Mouse (Mus musculus) C2C12 (cell line): ENCODE measurements around the gene Otulin. TPM values are rescaled to one million over a fixed set of nuclear protein-coding genes. Genes with fewer than 3 reads are reported as not detected.

Experiments
- H3K27me3 ChIP-seq: one replicate; pipeline ENCODE4 v1.6.1; 2011; ENCODE audit not compliant: control insufficient read depth, insufficient read depth, insufficient read length
- H3K36me3 ChIP-seq: one replicate; pipeline ENCODE4 v1.6.1; 2011; ENCODE audit not compliant: control insufficient read depth, insufficient read depth
- H3K4me3 ChIP-seq: one replicate; pipeline ENCODE4 v1.5.1; 2011; ENCODE audit warnings: mild to moderate bottlenecking, control low read depth; ENCODE audit not compliant: poor library complexity, insufficient read depth, severe bottlenecking
- H3K79me2 ChIP-seq: one replicate; pipeline ENCODE4 v1.6.1; 2011; ENCODE audit not compliant: control insufficient read depth, insufficient read depth
- H3K79me3 ChIP-seq: one replicate; pipeline ENCODE4 v1.6.1; 2011; ENCODE audit warnings: low read depth, control low read depth
- H3ac ChIP-seq: one replicate; pipeline ENCODE3; 2011; ENCODE audit warnings: low read depth; ENCODE audit not compliant: control insufficient read depth, insufficient read length
- CEBPB ChIP-seq: IDR thresholded peaks from one replicate; pipeline ENCODE4 v1.6.1; 2011; ENCODE audit warnings: low read depth, mild to moderate bottlenecking, control low read depth, moderate library complexity
- CTCF ChIP-seq: IDR thresholded peaks from one replicate; pipeline ENCODE4 v1.5.1; 2011; ENCODE audit not compliant: control insufficient read depth, insufficient read depth, insufficient read length
- FOSL1 ChIP-seq: IDR thresholded peaks from one replicate; pipeline ENCODE4 v1.8.0; 2011; ENCODE audit warnings: mild to moderate bottlenecking, low read length; ENCODE audit not compliant: poor library complexity, insufficient read depth, severe bottlenecking
- MAX ChIP-seq: IDR thresholded peaks from one replicate; pipeline ENCODE4 v1.6.1; 2011; ENCODE audit warnings: mild to moderate bottlenecking, control low read depth
- MYOD1 ChIP-seq: IDR thresholded peaks from one replicate; pipeline ENCODE4 v1.6.1; 2011; ENCODE audit warnings: low read depth; ENCODE audit not compliant: control insufficient read depth, insufficient read length
- MYOG ChIP-seq: IDR thresholded peaks from one replicate; pipeline ENCODE4 v1.6.1; 2011; ENCODE audit not compliant: control insufficient read depth, insufficient read length; ENCODE audit errors: extremely low read depth
- USF1 ChIP-seq: IDR thresholded peaks from one replicate; pipeline ENCODE4 v1.6.1; 2011; ENCODE audit warnings: low read depth, mild to moderate bottlenecking, control low read depth, moderate library complexity
- polyA plus RNA-seq: library from polyadenylated mRNA; unstranded; fragments of >200 nt; fragmentation: generic; extraction: Trizol; gene quantifications from one replicate; pipeline ENCODE4 v1.2.1, GENCODE M21; 2012; ENCODE audit warnings: missing spikeins

Gene Otulin
- polyA plus RNA-seq, 1 experiment, result 48.8 TPM

- Histone ChIP-seq H3K79me3 (peaks cover 91% of the 10 kb centered on the region), H3K27me3 (no peaks in the 10 kb centered on the region), H3K79me2 (peaks cover 98% of the 10 kb centered on the region), H3K36me3 (peaks cover 61% of the 10 kb centered on the region), H3ac (no peak overlapping the region), H3K4me3 (no peak overlapping the region)
- no peak for TF ChIP-seq MYOD1
- TF ChIP-seq CEBPB, result no peak
- no peak for TF ChIP-seq MYOG
- no peak for TF ChIP-seq CTCF
- TF ChIP-seq USF1, result no peak
- TF ChIP-seq MAX, result no peak
- no peak for TF ChIP-seq FOSL1
These were observed 128.2 kb downstream of the Otulin start for GRCm38 (mm10) chr15:27502338-27502737.

- no peak overlapping the region for H3K4me3 ChIP-seq
- H3K79me3 ChIP-seq, result peaks cover 98% of the 10 kb centered on the region
- no peaks in the 10 kb centered on the region for H3K27me3 ChIP-seq
- H3K79me2 ChIP-seq, result peaks cover 100% of the 10 kb centered on the region
- H3K36me3 ChIP-seq, result peaks cover 72% of the 10 kb centered on the region
- H3ac ChIP-seq, result no peak overlapping the region
- no peak for TF ChIP-seq MYOG
- no peak for TF ChIP-seq CTCF
- TF ChIP-seq FOSL1, result no peak
- TF ChIP-seq MYOD1, result no peak
- TF ChIP-seq USF1, result no peak
- TF ChIP-seq MAX, result no peak
- no peak for TF ChIP-seq CEBPB
These were observed 130.1 kb downstream of the Otulin start for GRCm38 (mm10) chr15:27500390-27500789.

DNA sequence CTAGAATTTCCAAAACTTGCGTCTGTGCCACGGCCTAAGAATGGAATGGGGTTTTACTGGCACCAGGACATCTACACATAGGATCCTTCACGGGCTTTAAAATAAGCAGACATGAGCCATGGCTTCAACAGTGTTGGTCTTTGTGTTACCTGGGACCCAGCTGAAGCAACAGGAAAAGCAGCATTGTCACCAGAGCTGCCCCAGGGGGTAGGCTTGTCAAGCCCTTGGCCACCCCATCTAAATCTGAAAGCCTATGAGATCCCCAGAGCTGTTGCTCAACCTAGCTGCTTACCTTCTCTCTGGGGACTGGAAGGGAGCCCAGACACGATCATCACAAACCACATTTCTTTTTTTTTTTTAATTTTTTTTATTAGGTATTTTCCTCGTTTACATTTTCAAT lies 132.4 kb downstream of the Otulin start:
- TF ChIP-seq FOSL1 (no peak), CEBPB (peak; percentile 31)
- peaks cover 100% of the 10 kb centered on the region for H3K79me2 ChIP-seq
- no peaks in the 10 kb centered on the region for H3K27me3 ChIP-seq
- H3K36me3 ChIP-seq, result peaks cover 75% of the 10 kb centered on the region
- no peak overlapping the region for H3ac ChIP-seq
- H3K4me3 ChIP-seq, result no peak overlapping the region
- H3K79me3 ChIP-seq, result peaks cover 98% of the 10 kb centered on the region

DNA sequence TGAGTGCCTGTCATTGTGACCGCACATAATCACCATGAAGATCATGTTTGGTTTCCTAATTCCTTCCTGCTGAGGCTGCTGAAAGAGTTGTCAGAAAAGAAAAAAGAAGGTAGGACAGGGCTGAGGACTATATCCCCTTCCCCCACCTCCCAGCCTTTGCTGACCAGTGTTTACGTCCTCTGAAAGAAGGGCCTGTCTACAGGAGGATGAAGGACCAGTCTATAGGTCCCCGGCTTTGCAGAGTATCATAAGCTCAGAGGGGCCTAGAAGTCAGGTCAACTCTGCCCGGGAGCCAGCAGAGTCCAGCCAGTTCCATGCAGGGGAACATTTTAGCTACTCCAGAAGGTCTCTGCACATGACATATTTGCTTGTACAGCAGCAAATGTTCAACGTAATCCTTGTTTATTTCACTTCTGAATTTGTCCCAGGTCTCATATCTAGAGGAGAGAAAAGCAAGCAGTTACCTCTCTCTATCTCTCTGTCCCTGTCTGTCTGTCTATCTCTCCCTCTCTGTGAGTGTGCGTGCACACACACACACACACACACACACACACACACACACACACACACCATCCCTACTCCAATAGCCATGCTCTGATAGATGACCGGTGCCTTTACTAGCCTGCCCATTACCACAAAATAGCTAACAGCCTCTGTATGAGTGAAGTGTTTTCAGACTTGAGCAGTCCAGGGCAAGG lies 133.0 kb downstream of the Otulin start:
- Histone ChIP-seq H3K36me3 (peaks cover 80% of the 10 kb centered on the region), H3K27me3 (no peaks in the 10 kb centered on the region), H3ac (no peak overlapping the region), H3K4me3 (no peak overlapping the region), H3K79me3 (peaks cover 99% of the 10 kb centered on the region), H3K79me2 (peaks cover 100% of the 10 kb centered on the region)
- TF ChIP-seq CTCF, result no peak
- no peak for TF ChIP-seq MYOD1
- TF ChIP-seq USF1, result no peak
- TF ChIP-seq MAX, result no peak
- TF ChIP-seq MYOG, result no peak
- TF ChIP-seq CEBPB, result no peak
- TF ChIP-seq FOSL1, result no peak

- no peak for TF ChIP-seq MYOD1
- TF ChIP-seq MAX, result no peak
- no peak for TF ChIP-seq CEBPB
- no peak for TF ChIP-seq MYOG
- no peak for TF ChIP-seq CTCF
- TF ChIP-seq USF1, result no peak
- no peak for TF ChIP-seq FOSL1
These were observed 133.7 kb downstream of the Otulin start for GRCm38 (mm10) chr15:27496596-27497299.

DNA sequence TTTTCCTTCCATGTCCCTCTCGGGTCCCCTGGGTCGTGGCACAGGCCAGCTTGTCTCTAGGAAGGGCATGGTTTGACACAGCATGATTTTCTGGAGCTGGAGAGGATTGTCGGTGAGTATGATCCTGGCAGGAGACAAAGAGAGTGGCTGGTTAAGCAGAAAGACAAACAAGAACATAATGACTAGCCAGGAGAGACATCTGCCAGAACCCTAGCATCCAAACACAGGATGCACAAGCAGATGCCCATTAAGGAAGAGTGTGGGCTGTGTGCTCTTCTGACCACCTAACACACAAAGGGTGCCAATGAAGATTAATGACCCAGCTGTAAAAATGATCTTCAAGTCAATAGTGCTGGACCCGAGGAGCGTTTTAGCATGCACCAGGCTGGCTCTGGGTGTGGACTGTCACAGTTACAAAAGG lies 134.5 kb downstream of the Otulin start:
- H3K27me3 ChIP-seq, result no peaks in the 10 kb centered on the region
- peaks cover 90% of the 10 kb centered on the region for H3K36me3 ChIP-seq
- no peak for TF ChIP-seq CEBPB
- no peak for TF ChIP-seq MYOD1
- no peak for TF ChIP-seq MAX
- TF ChIP-seq FOSL1, result no peak
- TF ChIP-seq MYOG, result no peak
- no peak for TF ChIP-seq CTCF

More at GRCm38 (mm10) chr15:27496596-27497299, 133.7 kb downstream of the Otulin start:
- peaks cover 100% of the 10 kb centered on the region for H3K79me2 ChIP-seq
- H3K79me3 ChIP-seq, result peaks cover 99% of the 10 kb centered on the region
- H3ac ChIP-seq, result no peak overlapping the region
- H3K4me3 ChIP-seq, result no peak overlapping the region
- no peaks in the 10 kb centered on the region for H3K27me3 ChIP-seq
- H3K36me3 ChIP-seq, result peaks cover 87% of the 10 kb centered on the region

More for the DNA sequence above, 134.5 kb downstream of the Otulin start:
- H3K79me3 ChIP-seq, result peaks cover 99% of the 10 kb centered on the region
- H3K79me2 ChIP-seq, result peaks cover 100% of the 10 kb centered on the region
- H3K4me3 ChIP-seq, result no peak overlapping the region
- H3ac ChIP-seq, result no peak overlapping the region
